Mouse (Mus musculus) brain, embryonic 14.5 days (tissue): ENCODE results near the gene Plppr3.

ENCODE experiments used
- CTCF ChIP-seq: fragments of 200-500 bp; IDR thresholded peaks from 2 replicates; pipeline ENCODE4 v1.5.1; 2012; ENCODE audit warnings: inconsistent platforms, mild to moderate bottlenecking, moderate library complexity, borderline replicate concordance; ENCODE audit not compliant: insufficient read depth, insufficient read length; ENCODE audit errors: extremely low read depth
- POLR2A ChIP-seq: fragments of 200-500 bp; IDR thresholded peaks from 2 replicates; pipeline ENCODE4 v1.6.1; 2012; ENCODE audit warnings: mild to moderate bottlenecking, inconsistent platforms, borderline replicate concordance; ENCODE audit not compliant: poor library complexity, insufficient read depth, insufficient read length, severe bottlenecking; ENCODE audit errors: extremely low read depth

- TF ChIP-seq CTCF = no peak
- no peak for TF ChIP-seq POLR2A
Measured at GRCm38 (mm10) chr10:79871845-79872244, 2.6 kb downstream of the Plppr3 start.
